Mouse (Mus musculus): Measurements from ENCODE around the gene Zfp786. TPM values are rescaled to one million over a fixed set of nuclear protein-coding genes. Genes with fewer than 3 reads are reported as not detected.

Gene Zfp786
- polyA plus RNA-seq (2014; fragmentation: Illumina TruSeq; extraction: RNeasy Lipid Tissue Mini Kit (QIAGEN cat#74804); ENCODE audit: low read depth, low replicate concordance) = 0.60 TPM

DNA sequence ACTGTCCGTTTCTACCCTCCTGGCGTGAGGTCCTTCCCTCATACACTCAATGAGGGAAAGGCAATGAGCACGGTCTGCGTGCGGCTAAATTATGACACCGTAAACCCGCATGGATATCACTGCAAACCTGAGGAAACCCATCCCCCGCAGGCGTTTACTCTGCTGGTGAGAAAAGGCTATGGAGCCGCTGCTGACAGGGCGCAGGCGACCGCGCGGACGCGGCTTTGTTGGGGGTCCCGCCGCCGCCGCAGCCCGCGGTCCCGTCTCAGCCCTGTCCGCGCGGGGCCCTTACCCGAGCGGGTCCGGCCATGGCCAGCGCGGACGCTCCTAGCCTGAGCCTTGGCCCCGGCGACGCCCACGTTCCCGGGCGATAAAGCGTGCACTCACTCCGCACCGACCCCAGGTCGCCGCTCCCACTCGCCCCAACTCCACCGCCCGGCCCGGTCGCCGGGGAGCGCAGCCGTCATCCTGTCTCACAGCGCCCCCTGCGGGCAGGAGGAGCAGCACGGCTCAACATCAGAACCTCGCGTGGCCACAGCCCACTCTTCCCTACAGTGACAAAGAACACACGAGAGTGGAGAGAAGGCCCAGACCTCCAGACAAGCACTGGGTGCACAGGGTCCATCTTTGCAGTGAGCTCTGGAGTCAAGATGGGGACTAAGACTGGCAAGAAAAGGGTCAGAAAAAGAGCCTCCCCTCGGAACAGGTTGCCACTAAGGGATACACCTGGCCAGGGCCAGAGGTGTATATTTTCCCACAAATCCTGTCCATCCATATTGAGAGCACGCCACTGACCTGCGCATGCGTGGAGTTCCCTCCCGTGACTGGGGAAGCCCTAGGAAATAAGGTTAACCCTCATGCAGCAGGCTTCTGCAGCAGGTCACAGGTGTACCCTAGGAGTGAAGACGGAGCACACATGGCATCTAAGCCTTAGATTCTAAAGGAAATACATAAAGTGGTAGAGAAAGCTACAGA is at the start of gene Zfp786:
Gene Zfp786 (minus strand): TSS at position 764 of the 975 bp plus-strand sequence.

GRCm38 (mm10) chr6:47877058-47877457 is 46.4 kb upstream of the Zfp786 start, which contains the start of gene Zfp282:
TSS of gene Zfp282 (plus strand) at chr6:47877204.

GRCm38 (mm10) chr6:47835482-47835983 is 4.9 kb upstream of the Zfp786 start, which contains the start of gene Zfp398:
TSS of gene Zfp398 (plus strand) at chr6:47835661.

GRCm38 (mm10) chr6:47813257-47813878 is 17.3 kb downstream of the Zfp786 start, which contains the start of gene Pdia4:
TSS of gene Pdia4 (minus strand) at chr6:47813430.

Other genes with a start within 250 kb of the Zfp786 start
- gene Ezh2, start 235.5 kb downstream of the Zfp786 start, polyA plus RNA-seq (2014; fragmentation: Illumina TruSeq; extraction: RNeasy Lipid Tissue Mini Kit (QIAGEN cat#74804); ENCODE audit: low read depth, low replicate concordance) = 68.0 TPM
- gene Pdia4, start 17.4 kb downstream of the Zfp786 start, polyA plus RNA-seq (2014; fragmentation: Illumina TruSeq; extraction: RNeasy Lipid Tissue Mini Kit (QIAGEN cat#74804); ENCODE audit: low read depth, low replicate concordance) = 60.3 TPM
- 15.7 TPM for gene Zfp398, start 4.8 kb upstream of the Zfp786 start, polyA plus RNA-seq (2014; fragmentation: Illumina TruSeq; extraction: RNeasy Lipid Tissue Mini Kit (QIAGEN cat#74804); ENCODE audit: low read depth, low replicate concordance)
- gene Zfp282, start 46.3 kb upstream of the Zfp786 start, polyA plus RNA-seq (2014; fragmentation: Illumina TruSeq; extraction: RNeasy Lipid Tissue Mini Kit (QIAGEN cat#74804); ENCODE audit: low read depth, low replicate concordance) = 3.1 TPM
- gene Zfp212, start 89.6 kb upstream of the Zfp786 start, polyA plus RNA-seq (2014; fragmentation: Illumina TruSeq; extraction: RNeasy Lipid Tissue Mini Kit (QIAGEN cat#74804); ENCODE audit: low read depth, low replicate concordance) = 4.5 TPM
- 2.3 TPM for gene Zfp956, start 122.5 kb upstream of the Zfp786 start, polyA plus RNA-seq (2014; fragmentation: Illumina TruSeq; extraction: RNeasy Lipid Tissue Mini Kit (QIAGEN cat#74804); ENCODE audit: low read depth, low replicate concordance)
- gene Zfp777, start 218.0 kb upstream of the Zfp786 start, polyA plus RNA-seq (2014; fragmentation: Illumina TruSeq; extraction: RNeasy Lipid Tissue Mini Kit (QIAGEN cat#74804); ENCODE audit: low read depth, low replicate concordance) = 8.0 TPM